Mouse (Mus musculus) limb, embryonic 15.5 days (tissue): ENCODE measurements around the gene Anks3. TPM values are rescaled to one million over a fixed set of nuclear protein-coding genes. Genes with fewer than 3 reads are reported as not detected.

Source experiments
- ATAC-seq: fragments of 200-750 bp; cut with Nextera tagmentation; 2 replicates; pipeline ENCODE4 v1.8.0; 2017; ENCODE audit warnings: low read depth, moderate TSS enrichment; ENCODE audit not compliant: insufficient number of reproducible peaks, low FRiP score, low TSS enrichment
- H3K27ac ChIP-seq: fragments of 300-500 bp; sonication (generic); 2 replicates; pipeline ENCODE4 v1.5.1; 2015; ENCODE audit warnings: moderate library complexity, mild to moderate bottlenecking, inconsistent platforms
- H3K27me3 ChIP-seq: fragments of 300-500 bp; sonication (generic); 2 replicates; pipeline ENCODE4 v1.6.1; 2015; ENCODE audit warnings: inconsistent platforms
- H3K36me3 ChIP-seq: fragments of 300-500 bp; sonication (generic); 2 replicates; pipeline ENCODE4 v1.6.1; 2015; ENCODE audit warnings: inconsistent platforms
- H3K4me1 ChIP-seq: fragments of 300-500 bp; sonication (generic); 2 replicates; pipeline ENCODE4 v1.6.1; 2015; ENCODE audit warnings: inconsistent platforms
- H3K4me2 ChIP-seq: fragments of 300-500 bp; sonication (generic); 2 replicates; pipeline ENCODE4 v1.6.1; 2015; ENCODE audit warnings: mild to moderate bottlenecking, inconsistent platforms
- H3K4me3 ChIP-seq: fragments of 300-500 bp; sonication (generic); 2 replicates; pipeline ENCODE4 v1.5.1; 2015; ENCODE audit warnings: mild to moderate bottlenecking, inconsistent platforms
- H3K9ac ChIP-seq: fragments of 300-500 bp; sonication (generic); 2 replicates; pipeline ENCODE4 v1.6.1; 2015; ENCODE audit warnings: inconsistent platforms
- H3K9me3 ChIP-seq: fragments of 300-500 bp; sonication (generic); 2 replicates; pipeline ENCODE4 v1.6.1; 2016; ENCODE audit warnings: inconsistent platforms
- WGBS: fragments of 180-500 bp; shearing (Covaris S2); methylation state at CpG from one replicate; pipeline ENCODE4 v1.1.7; 2015; 5-methylcytosine and 5-hydroxymethylcytosine counted together
- polyA plus RNA-seq: library from polyadenylated mRNA; unstranded; fragments of >200 nt; fragmentation: Nextera tagmentation; extraction: Ambion mirVana; gene quantifications from 2 replicates; pipeline ENCODE4 v1.2.1, GENCODE M21; 2015

Gene Anks3
- polyA plus RNA-seq, 1 experiment from 2014 or later, result 67.3 TPM

DNA sequence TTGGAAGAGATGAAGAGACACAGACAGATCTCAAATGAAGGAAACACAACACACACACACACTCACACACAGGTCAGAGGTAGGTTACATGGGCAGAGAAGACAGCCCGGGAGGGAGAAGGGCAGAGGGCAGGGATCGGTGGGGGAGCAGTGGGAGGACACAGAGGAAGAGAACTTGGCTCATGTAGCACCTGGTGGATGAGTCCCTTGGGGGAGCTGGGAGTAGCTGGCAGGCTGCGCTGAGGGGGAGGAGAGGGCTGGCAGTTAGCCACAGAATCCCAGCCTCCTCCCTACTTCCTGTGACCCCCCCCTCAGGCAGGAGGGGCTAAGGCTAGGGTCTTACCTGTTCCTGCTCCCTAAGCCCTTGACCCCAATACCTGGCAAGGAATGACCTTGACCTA is 33.5 kb upstream of the Anks3 start, which contains the start of gene Sept12:
Gene Sept12, minus strand, starts transcription at position 300 of the 400 bp plus-strand sequence.
- Histone ChIP-seq H3K4me1 (0 out of 2 replicates have a peak, but pooled peaks cover 3% of the 10 kb centered on the region), H3K27ac (no peak within 1 kb of the TSS), H3K9ac (no peak within 1 kb of the TSS), H3K4me3 (no peak within 1 kb of the TSS), H3K4me2 (no peak within 1 kb of the TSS), H3K9me3 (no peaks in the 10 kb centered on the region), H3K27me3 (no peaks in the 10 kb centered on the region), H3K36me3 (no peaks in the 10 kb centered on the region)
- WGBS, result 21% methylated on average over 3 of the region's 3 CpGs
- no peak for ATAC-seq

DNA sequence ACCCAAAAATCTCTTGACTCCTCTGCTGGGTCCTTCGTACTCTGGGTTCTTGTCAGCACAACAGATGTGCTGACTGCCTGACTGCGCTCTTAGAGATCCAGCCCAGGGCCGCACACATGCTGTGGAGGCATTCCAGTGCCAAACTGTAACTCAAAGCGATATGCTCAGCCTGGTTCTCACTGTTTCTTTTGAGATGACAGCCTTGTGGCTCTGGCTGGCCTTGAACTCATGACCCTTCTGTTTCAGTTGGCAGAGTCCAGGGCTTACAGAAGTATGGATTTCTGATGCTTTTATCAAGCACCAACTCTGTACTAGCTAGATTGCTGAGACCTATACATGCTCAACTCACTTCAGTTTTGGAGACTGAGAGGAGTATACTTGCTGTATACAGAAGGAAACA is 29.3 kb upstream of the Anks3 start:
- H3K4me1 ChIP-seq, result 0 out of 2 replicates have a peak, but pooled peaks cover 3% of the 10 kb centered on the region
- H3K9me3 ChIP-seq, result no peaks in the 10 kb centered on the region
- no peak for ATAC-seq
- H3K4me3 ChIP-seq, result no peak overlapping the region
- no peak overlapping the region for H3K27ac ChIP-seq
- no peak overlapping the region for H3K9ac ChIP-seq
- no peak overlapping the region for H3K4me2 ChIP-seq
- 82% methylated on average over 4 of the region's 4 CpGs for WGBS
- no peaks in the 10 kb centered on the region for H3K27me3 ChIP-seq
- H3K36me3 ChIP-seq, result no peaks in the 10 kb centered on the region

DNA sequence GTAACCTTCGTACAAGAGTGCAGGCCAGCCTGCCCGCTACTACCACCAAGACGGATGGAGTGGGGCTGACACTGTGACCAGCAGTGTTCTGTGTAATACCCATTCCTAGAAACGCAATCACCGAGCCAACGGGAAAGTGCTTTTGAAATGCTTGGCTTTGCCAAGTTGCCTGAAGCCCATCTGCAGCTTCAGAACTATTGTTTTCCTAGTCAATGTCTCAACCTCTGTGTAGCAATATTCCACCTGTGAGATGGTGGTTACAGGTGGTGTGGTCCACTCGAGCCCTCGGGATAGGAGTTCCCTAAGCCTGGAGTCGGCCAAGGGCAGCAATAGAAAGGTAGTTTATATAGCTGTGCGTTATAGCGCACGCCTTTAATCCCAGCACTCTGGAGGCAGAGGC is 20.7 kb upstream of the Anks3 start:
- Histone ChIP-seq H3K4me3 (no peak overlapping the region), H3K9ac (no peak overlapping the region)
- WGBS, result 90% methylated on average over 12 of the region's 12 CpGs

DNA sequence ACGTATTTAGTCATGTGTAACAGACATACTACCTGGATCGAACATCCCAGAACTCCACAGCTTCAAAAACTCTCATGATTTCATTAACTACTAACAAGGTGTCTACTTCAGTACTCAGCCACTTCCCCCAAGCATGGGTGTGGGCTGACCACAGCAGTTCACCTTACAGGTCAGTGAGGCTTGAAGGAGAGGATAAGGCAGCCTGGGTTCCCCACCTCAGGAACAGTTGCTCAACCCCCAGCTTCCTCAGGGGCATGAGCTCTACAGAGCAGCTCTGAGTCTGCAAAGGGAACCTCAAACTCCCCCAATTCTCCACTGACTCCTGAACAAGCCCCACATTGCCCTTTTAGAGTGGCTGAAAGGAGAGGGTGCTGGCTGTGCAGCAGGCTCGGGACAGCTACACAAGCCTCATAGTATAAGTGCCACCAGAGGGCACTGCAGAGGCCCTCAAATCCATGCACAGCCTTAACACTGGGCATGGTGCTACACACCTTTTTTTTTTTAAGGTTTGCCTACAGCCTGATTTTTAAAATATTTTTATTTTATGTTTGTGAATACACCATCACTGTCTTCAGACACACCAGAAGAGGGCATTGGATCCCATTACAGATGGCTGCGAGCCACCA is 15.9 kb upstream of the Anks3 start:
- WGBS, result 72% methylated on average over 4 of the region's 4 CpGs

More for the DNA sequence above, 20.7 kb upstream of the Anks3 start:
- Histone ChIP-seq H3K27me3 (no peaks in the 10 kb centered on the region), H3K36me3 (no peaks in the 10 kb centered on the region), H3K4me1 (no peaks in the 10 kb centered on the region), H3K4me2 (no peak overlapping the region), H3K27ac (no peak overlapping the region), H3K9me3 (no peaks in the 10 kb centered on the region)
- no peak for ATAC-seq

DNA sequence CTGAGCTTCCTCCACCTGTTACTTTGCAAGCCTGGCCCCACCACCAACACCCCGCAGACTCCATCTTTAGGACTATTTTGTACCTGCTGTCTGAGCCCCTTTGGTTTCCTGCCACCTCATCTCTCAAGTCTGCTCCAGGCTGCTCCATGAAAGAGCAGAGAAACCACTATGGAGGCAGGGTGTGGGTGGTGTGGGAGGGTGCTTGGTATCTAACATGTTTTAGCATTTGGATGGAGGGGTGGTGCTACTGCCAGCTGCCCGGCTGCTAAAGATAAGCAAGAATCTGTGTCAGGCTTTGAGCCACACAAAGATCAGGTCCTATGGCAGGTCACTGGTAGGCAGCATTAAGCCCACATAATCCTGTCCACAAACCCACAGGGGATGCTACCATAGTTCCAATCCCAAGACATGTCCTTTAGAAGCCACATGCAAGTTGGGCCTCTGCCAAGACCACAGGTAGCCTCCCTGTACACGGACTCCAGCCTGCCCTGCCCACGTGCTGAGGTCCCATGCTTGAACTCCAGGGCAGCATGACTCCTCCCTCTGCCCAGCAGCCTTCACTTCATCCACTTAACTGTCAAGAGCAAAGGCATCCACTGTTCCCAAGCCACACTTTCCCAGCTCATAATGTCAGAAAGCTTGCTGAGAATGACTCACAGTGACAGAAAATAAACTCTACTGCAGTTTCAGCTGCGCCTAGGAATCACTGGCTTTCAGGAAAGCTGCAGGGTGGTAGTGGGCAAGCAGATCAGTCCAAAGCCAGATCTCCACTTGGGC is 14.5 kb upstream of the Anks3 start:
- WGBS, result 60% methylated on average over 5 of the region's 5 CpGs
- 0 out of 2 replicates have a peak, but pooled peaks have one; percentile 8 for ATAC-seq

More for the DNA sequence above, 15.9 kb upstream of the Anks3 start:
- H3K9me3 ChIP-seq, result no peaks in the 10 kb centered on the region
- no peaks in the 10 kb centered on the region for H3K27me3 ChIP-seq
- no peak overlapping the region for H3K27ac ChIP-seq
- no peaks in the 10 kb centered on the region for H3K36me3 ChIP-seq
- no peaks in the 10 kb centered on the region for H3K4me1 ChIP-seq
- H3K4me2 ChIP-seq, result no peak overlapping the region
- no peak overlapping the region for H3K9ac ChIP-seq
- no peak overlapping the region for H3K4me3 ChIP-seq
- no peak for ATAC-seq

DNA sequence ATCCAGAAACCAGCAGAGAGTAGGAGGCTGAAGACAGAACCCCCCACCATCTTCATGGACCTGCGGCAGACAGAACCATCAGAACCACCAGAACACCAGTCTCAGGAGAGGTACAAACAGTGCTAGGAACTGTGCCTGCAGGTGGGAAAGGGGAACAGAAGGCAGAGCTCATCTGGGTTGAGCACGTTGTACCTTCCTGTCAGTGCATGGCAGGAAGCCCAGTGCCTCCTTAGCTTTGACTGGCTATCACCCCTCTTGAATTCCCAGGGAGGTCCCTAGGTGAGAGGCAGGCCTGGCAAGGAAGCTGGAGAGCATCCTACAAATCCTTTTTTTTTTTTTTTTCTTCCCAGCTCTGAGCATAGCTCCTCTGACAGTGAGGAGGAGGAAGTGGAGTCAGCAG is 12.2 kb upstream of the Anks3 start:
- no peak overlapping the region for H3K4me3 ChIP-seq
- no peaks in the 10 kb centered on the region for H3K27me3 ChIP-seq
- H3K4me2 ChIP-seq, result no peak overlapping the region
- H3K27ac ChIP-seq, result no peak overlapping the region
- WGBS, result 78% methylated on average over 2 of the region's 2 CpGs
- ATAC-seq, result no peak
- no peaks in the 10 kb centered on the region for H3K9me3 ChIP-seq
- H3K9ac ChIP-seq, result no peak overlapping the region
- no peaks in the 10 kb centered on the region for H3K36me3 ChIP-seq
- H3K4me1 ChIP-seq, result no peaks in the 10 kb centered on the region

More for the DNA sequence above, 14.5 kb upstream of the Anks3 start:
- Histone ChIP-seq H3K27me3 (no peaks in the 10 kb centered on the region), H3K36me3 (no peaks in the 10 kb centered on the region), H3K9ac (no peak overlapping the region), H3K4me3 (no peak overlapping the region), H3K9me3 (no peaks in the 10 kb centered on the region), H3K4me2 (no peak overlapping the region), H3K4me1 (no peaks in the 10 kb centered on the region), H3K27ac (no peak overlapping the region)

DNA sequence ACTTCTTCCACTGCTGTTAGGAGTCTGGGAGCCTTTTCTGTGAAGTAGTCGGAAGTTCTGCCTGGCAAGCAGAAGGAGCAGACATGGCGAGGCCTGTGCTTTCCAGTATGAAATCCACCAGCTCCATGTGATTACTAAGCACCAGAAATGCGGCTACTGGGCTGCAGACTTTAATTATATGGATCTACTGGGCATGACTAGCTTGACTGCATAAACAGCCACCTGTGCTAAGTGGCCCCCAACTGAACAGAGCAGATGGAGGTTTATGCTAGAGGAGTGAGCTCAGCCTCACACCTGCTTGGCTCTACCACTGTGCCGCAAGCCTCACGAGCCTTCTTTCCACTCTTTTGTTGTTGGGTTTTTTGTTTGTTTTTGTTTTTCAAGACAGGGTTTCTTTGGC is 10.5 kb upstream of the Anks3 start:
- Histone ChIP-seq H3K27me3 (no peaks in the 10 kb centered on the region), H3K4me1 (no peaks in the 10 kb centered on the region), H3K4me2 (no peak overlapping the region), H3K9ac (no peak overlapping the region), H3K27ac (no peak overlapping the region), H3K9me3 (no peaks in the 10 kb centered on the region), H3K4me3 (no peak overlapping the region), H3K36me3 (no peaks in the 10 kb centered on the region)
- WGBS, result 80% methylated on average over 5 of the region's 5 CpGs
- ATAC-seq, result no peak

DNA sequence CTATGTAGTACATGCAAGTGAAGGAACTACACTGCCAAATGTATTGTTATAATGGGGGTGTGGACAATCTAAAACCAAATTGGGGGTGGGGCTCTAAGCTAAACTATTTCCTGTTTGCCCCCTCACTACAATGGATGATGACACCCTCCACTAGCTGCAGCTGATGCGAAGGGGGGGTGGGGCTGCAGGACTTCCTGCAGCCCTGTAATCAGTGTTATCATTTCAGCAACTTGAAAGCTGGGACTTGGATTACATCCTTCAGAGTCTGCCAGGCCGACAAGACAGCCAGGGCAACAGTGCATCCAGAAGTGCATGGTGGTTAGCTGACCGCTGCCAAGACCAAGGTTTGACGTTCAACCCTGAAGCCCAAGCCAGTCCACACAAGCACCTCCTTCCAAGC is 7.6 kb upstream of the Anks3 start:
- H3K36me3 ChIP-seq, result no peaks in the 10 kb centered on the region
- no peaks in the 10 kb centered on the region for H3K27me3 ChIP-seq
- H3K4me3 ChIP-seq, result no peak overlapping the region
- WGBS, result 71% methylated on average over 4 of the region's 4 CpGs
- H3K4me2 ChIP-seq, result no peak overlapping the region
- H3K4me1 ChIP-seq, result no peaks in the 10 kb centered on the region
- ATAC-seq, result no peak
- H3K9me3 ChIP-seq, result no peaks in the 10 kb centered on the region
- no peak overlapping the region for H3K27ac ChIP-seq
- H3K9ac ChIP-seq, result no peak overlapping the region

DNA sequence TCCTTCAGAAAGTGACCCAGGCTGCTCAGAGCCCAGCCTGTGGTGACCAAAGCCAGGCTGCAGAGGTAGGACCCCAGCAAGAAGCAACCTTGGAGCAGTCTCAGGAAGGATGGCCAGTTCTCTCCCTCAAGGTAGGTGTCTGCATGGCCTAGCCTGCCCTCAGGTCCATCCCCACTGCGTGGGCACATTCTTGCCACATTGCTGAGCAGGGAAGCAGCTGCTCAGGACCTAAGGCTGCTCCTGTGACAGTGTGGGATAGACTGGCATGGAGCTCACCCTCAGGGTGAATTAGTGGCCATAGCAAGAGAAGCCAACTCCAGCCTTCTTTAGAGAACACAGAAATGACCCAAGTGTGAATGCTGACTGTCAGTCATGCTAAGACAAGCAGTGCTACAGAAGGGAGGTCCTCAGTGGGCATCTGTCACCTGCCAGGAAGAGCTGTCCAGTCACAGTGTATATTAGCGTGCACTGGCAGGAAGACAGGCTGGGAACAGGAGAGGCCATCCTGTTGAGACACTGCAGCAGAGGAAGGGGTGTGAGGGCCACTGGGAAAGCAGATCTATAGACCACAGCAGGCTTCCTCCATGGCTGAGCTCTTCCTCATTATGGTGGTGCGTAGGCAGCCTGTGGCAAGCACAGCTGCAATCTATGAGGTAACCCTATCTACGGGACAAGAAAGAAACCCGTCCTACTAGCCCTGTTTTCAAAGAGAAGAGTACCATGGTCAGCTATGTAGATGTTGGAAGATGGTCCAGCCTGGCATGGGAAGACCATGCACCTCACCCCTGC is 5.2 kb upstream of the Anks3 start:
- Histone ChIP-seq H3K4me2 (no peak overlapping the region), H3K36me3 (no peaks in the 10 kb centered on the region), H3K4me1 (peaks cover 3% of the 10 kb centered on the region), H3K27me3 (no peaks in the 10 kb centered on the region), H3K9me3 (no peaks in the 10 kb centered on the region), H3K9ac (peak overlapping the region; percentile 1; the same call in 1 of the 2 replicates), H3K4me3 (no peak overlapping the region), H3K27ac (no peak overlapping the region)
- WGBS, result 80% methylated on average over 5 of the region's 5 CpGs
- no peak for ATAC-seq

DNA sequence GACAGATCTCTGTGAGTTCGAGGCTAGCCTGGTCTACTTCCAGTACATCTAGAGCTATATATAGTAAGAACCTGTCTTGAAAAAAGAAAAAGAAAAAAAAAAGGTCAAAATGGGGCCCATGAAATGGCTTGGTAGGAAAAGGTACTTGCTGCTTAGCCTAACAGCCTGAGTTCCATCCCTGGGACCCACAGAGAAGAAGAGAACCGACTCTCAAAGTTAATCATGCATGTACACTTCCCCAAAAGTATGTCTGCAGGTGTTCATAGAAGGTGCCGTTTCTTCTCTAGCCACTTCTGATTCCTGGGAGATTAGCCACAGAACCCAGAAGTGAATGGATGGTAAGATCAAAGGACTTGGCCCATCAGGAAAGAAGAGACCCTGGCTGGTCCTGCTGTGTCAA is 4.4 kb upstream of the Anks3 start:
- no peaks in the 10 kb centered on the region for H3K9me3 ChIP-seq
- H3K4me1 ChIP-seq, result peaks cover 4% of the 10 kb centered on the region
- H3K36me3 ChIP-seq, result no peaks in the 10 kb centered on the region
- H3K27ac ChIP-seq, result no peak overlapping the region
- no peak for ATAC-seq
- H3K4me2 ChIP-seq, result no peak overlapping the region
- no peaks in the 10 kb centered on the region for H3K27me3 ChIP-seq
- no peak overlapping the region for H3K4me3 ChIP-seq
- 0 out of 2 replicates have a peak overlapping the region, but pooled peaks have one; percentile 1 for H3K9ac ChIP-seq
- 81% methylated on average over 3 of the region's 3 CpGs for WGBS

DNA sequence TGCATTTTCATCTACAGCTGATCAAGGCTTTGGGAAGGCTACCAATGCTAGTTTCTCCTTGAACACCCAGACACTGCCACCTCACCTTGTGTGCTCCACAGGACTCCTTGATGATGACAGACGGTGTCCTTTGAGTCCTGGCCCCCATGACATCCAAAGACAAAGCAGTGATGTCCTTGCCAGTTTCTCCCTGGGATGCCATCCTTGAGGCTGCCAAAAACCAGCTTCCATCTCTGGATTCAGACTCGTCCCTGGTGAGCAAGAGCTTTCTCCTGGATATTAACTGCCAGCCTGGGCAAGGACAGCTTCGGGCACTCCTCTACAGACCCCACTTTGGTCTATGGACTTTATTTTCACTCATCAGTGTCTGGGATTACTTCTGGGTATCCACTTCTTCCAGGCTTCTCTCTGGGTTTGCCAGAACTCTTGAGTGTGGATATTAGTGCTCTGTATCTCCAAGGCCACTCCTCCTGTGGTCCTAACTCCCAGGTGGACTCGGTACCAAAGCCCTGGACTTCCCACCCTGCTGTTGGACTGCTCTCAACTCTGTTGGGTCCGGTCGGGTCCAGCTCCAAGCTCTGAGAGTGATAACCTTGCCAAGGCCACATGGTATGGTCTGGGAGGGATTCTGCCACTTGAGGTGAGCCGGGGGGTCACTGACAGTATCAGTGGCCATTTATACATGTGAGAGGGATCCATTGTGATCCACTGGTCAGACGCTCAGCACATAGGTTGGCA is 1.6 kb upstream of the Anks3 start:
- Histone ChIP-seq H3K9ac (no peak overlapping the region), H3K4me2 (peak overlapping the region; percentile 77; the same call in 1 of the 2 replicates), H3K27me3 (no peaks in the 10 kb centered on the region), H3K4me3 (no peak overlapping the region), H3K27ac (no peak overlapping the region), H3K9me3 (no peaks in the 10 kb centered on the region), H3K4me1 (peaks cover 15% of the 10 kb centered on the region), H3K36me3 (no peaks in the 10 kb centered on the region)
- WGBS, result 91% methylated on average over 8 of the region's 8 CpGs
- no peak for ATAC-seq
